Mouse (Mus musculus): ENCODE measurements at regions not wholly inside any gene's neighbourhood (a gene's known extent, or its start where the extent isn't known, plus 50 kb on each side); places are given as distances from the start of the nearest gene placed in this dataset.

- intact Hi-C loops (cut with DNase I) = no loop called here
- H3K4me3 ChIP-seq = no peak overlapping the region
- no peak for DNase-seq (ENCODE audit: extremely low spot score in 1 of 2, low spot score in 2 of 2)
- H3K27ac ChIP-seq = no peak overlapping the region
- TF ChIP-seq CTCF (IDR thresholded peaks at IDR 0.05) = no peak
Observed at GRCm38 (mm10) chr15:70034976-70035375, 3534.3 kb upstream of the Lrrc6 start.

- no peak for DNase-seq (ENCODE audit: extremely low spot score in 1 of 2, low spot score in 2 of 2)
- intact Hi-C loops (cut with DNase I) = no loop called here
- no peak overlapping the region for H3K4me3 ChIP-seq
- no peak for TF ChIP-seq CTCF (IDR thresholded peaks at IDR 0.05)
- H3K27ac ChIP-seq = no peak overlapping the region
Observed at GRCm38 (mm10) chr15:70029468-70029867, 3528.8 kb upstream of the Lrrc6 start.

- intact Hi-C loops (cut with DNase I) = loop anchor here (5.0 kb wide), 1 partner anchor 345 kb away; no protein-coding TSS in a partner anchor
Observed at GRCm38 (mm10) chr15:70012792-70013191, 3512.1 kb upstream of the Lrrc6 start.

More at GRCm38 (mm10) chr15:70012792-70013191, 3512.1 kb upstream of the Lrrc6 start:
- no peak for TF ChIP-seq CTCF (IDR thresholded peaks at IDR 0.05)
- Histone ChIP-seq H3K4me3 (no peak overlapping the region), H3K27ac (peak overlapping the region; percentile 51; the same call in 1 of the 2 replicates)
- DNase-seq (ENCODE audit: extremely low spot score in 1 of 2, low spot score in 2 of 2) = no peak
